Mouse (Mus musculus) liver, embryonic 14.5 days (tissue): ENCODE measurements around the gene Gm45753.
A peak's percentile ranks its signal among the peaks of the same experiment; 100 is the strongest.

ENCODE experiments used
- CTCF ChIP-seq: IDR thresholded peaks from 2 replicates; pipeline ENCODE4 v1.5.1; 2016; ENCODE audit warnings: antibody characterized with exemption, low read depth, control low read depth
- EP300 ChIP-seq: IDR thresholded peaks from 2 replicates; pipeline ENCODE4 v1.6.1; 2016; ENCODE audit warnings: antibody characterized with exemption, low read depth

- peak; percentile 41 for TF ChIP-seq CTCF
- no peak for TF ChIP-seq EP300
Observed at GRCm38 (mm10) chr8:45236164-45236912, 71.9 kb downstream of the Gm45753 start.
